Mouse (Mus musculus) cerebellum, adult 2 months (tissue): ENCODE measurements around the gene Mynn.

Experiments used
- CTCF ChIP-seq: fragments of 200-500 bp; IDR thresholded peaks from 2 replicates; pipeline ENCODE4 v1.5.1; 2011; ENCODE audit warnings: low read depth, mild to moderate bottlenecking, control low read depth, low read length, moderate library complexity, borderline replicate concordance; ENCODE audit not compliant: insufficient read depth
- POLR2A ChIP-seq: fragments of 200-500 bp; IDR thresholded peaks from 2 replicates; pipeline ENCODE4 v1.6.1; 2011; ENCODE audit warnings: low read length, control low read depth, borderline replicate concordance; ENCODE audit not compliant: insufficient read depth

DNA sequence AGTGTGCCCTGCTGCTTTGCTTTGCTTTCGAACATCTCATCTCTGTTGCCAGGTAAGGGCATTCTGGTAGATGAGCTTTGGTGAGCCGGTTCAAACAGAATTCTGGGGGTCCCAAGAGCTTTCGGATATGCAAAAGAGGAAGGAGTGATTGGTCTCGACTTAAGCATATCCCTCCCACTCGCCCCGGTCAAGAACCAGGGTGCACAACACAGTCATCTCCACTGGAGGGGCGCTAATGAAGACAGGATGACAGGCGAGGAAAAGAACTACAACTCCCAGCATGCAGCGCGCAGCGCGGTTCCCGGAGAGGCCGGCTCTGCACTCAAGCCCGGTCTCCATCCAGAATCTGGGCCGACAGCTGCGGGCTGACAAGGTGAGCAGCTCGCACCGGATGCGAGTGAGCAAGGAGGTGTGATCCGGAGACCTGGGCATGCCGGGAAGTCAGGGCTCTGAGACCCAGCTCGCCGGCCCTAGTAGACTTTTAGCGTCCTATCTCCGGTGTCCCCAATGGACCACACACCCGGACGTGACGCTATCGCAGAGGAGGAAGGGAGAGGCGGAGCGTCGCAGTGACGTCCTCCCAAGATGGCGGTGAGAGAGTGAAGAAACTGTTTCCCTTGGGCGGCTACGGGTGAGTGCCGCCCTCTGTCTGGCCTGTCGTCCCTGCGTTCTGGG is at the start of gene Mynn:
- TF ChIP-seq CTCF: peak; percentile 17; the same call in 1 of the 2 replicates
- peak; percentile 71; the same call in 1 of the 2 replicates for TF ChIP-seq POLR2A
